Mouse (Mus musculus): ENCODE data around the gene Pdzd7. TPM values are rescaled to one million over a fixed set of nuclear protein-coding genes. Genes with fewer than 3 reads are reported as not detected.

The Pdzd7 gene
- polyA plus RNA-seq, 1 experiment from 2014 or later: 2.7 TPM

DNA sequence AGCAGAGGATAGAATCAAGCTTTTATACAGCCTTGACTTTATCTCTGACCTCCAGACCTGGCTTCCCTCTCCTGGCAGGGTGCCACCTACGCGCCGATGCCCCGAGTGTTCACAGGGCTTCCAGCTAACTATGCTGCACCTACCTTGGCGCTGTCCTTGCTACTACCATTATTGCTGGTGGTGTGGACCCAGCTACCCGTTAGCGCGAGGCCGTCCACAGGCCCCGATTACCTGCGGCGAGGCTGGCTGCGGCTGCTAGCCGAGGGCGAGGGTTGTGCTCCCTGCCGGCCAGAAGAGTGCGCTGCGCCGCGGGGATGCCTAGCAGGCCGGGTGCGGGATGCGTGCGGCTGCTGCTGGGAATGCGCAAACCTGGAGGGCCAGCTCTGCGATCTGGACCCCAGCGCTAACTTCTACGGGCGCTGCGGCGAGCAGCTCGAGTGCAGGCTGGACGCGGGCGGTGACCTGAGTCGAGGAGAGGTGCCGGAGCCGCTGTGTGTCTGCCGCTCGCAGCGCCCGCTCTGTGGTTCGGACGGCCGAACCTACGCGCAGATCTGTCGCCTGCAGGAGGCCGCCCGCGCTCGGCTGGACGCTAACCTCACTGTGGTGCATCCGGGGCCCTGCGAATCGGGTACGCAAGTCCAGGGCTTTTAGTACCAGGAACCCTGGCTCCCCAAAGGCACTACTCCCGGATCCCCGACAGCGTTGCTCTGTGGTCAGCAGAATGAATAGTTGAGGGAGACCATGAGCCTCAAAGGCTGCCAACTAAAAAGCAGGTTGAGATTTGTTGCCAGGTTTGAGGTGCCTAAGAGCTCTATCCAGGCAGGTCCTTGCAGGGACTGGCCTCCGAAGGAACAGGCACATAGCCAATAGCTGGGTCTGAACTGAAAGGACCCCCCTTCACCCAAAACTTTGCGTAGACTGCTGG lies 31.3 kb upstream of the Pdzd7 start:
- Histone ChIP-seq H3K4me2 (ENCODE audit: low read length) (peak overlapping the region; percentile 65), H3K4me1 (replicated peaks; ENCODE audit: control insufficient read depth, insufficient read depth, low read length) (peaks cover 43% of the 10 kb centered on the region), H3K9me3 (ENCODE audit: control insufficient read depth, low read length) (no peaks in the 10 kb centered on the region), H3K27ac (ENCODE audit: low read length) (no peak overlapping the region), H3K9ac (replicated peaks; ENCODE audit: low read depth, low read length) (peak overlapping the region; percentile 45), H3K4me3 (replicated peaks; ENCODE audit: low read length) (peak overlapping the region; percentile 43), H3K36me3 (ENCODE audit: control insufficient read depth, insufficient read depth) (no peaks in the 10 kb centered on the region), H3K27me3 (replicated peaks; ENCODE audit: control insufficient read depth, insufficient read depth, low read length) (peaks cover 54% of the 10 kb centered on the region)
- 1% methylated on average over 62 of the region's 62 CpGs for WGBS
- no peak for ATAC-seq

DNA sequence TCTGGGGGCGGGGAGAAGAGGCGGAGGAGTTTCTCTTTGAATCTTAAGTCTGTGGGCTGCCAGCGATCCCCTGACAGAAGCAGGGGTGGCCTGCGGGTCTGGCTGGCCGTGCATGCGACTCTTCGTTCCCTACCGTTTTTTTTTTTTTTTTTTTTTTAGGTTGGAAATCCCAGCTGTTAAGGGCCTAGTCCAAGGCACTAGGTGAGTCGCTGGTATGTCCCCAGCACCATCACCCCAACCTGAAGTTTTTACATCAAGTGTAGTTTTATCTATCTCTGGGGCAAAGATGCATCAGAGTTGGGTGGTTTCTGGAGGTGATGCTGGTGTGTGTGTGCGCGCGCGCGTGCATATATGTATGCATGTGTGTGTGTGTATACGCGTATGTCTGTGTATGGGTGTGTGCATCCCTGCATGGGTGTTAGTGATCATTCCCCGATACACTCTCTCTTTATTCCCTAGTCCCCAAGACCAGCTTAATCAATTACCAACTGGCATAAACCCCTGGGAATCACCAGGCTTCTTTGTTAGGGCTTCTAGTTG lies 30.6 kb upstream of the Pdzd7 start:
- no peak for ATAC-seq
- whole genome bisulfite sequencing: 6% methylated on average over 17 of the region's 17 CpGs
- Histone ChIP-seq H3K4me2 (ENCODE audit: low read length) (peak overlapping the region; percentile 83), H3K4me3 (replicated peaks; ENCODE audit: low read length) (peak overlapping the region; percentile 43), H3K27me3 (replicated peaks; ENCODE audit: control insufficient read depth, insufficient read depth, low read length) (peaks cover 54% of the 10 kb centered on the region), H3K4me1 (replicated peaks; ENCODE audit: control insufficient read depth, insufficient read depth, low read length) (peaks cover 43% of the 10 kb centered on the region), H3K27ac (ENCODE audit: low read length) (no peak overlapping the region), H3K9ac (replicated peaks; ENCODE audit: low read depth, low read length) (peak overlapping the region; percentile 45; the same call in 1 of the 2 replicates), H3K36me3 (ENCODE audit: control insufficient read depth, insufficient read depth) (no peaks in the 10 kb centered on the region), H3K9me3 (ENCODE audit: control insufficient read depth, low read length) (no peaks in the 10 kb centered on the region)

DNA sequence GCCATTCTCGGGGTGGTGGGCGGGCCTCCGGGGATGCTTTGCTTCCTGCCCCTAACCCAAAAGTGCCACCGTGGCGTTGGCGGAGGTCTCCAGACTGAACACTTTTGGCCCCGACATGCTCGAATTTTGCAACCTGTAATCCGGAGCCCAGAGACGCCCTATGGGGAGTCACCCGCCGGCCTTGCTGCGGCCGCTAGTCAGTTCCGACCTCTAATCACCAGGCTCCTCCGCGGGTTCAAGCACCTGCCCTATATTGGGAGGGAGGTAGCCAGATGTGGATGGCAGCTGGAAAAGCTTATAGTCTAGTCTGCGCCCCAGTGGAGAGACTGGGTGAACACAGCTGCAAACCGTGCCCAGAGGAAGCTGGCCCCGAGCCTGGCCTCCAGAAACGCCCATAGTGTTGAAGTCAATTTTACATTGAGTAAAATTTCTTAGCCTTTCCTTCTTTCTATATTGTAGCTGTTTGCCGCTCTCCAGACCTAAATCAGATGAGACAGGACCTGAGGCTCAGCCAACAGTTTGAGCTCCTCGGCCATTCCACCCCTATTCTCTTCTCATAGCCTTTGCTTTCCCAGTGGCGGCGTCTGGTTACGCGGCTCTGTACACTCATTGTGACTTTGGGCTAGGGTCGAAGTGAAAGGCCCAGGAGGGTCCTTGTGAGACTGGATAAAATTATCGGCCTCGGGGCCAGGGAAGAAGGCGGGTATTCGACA lies 30.0 kb upstream of the Pdzd7 start:
- WGBS: under 1% methylated on average over 32 of the region's 32 CpGs
- H3K27me3 ChIP-seq (replicated peaks; ENCODE audit: control insufficient read depth, insufficient read depth, low read length): peaks cover 49% of the 10 kb centered on the region

DNA sequence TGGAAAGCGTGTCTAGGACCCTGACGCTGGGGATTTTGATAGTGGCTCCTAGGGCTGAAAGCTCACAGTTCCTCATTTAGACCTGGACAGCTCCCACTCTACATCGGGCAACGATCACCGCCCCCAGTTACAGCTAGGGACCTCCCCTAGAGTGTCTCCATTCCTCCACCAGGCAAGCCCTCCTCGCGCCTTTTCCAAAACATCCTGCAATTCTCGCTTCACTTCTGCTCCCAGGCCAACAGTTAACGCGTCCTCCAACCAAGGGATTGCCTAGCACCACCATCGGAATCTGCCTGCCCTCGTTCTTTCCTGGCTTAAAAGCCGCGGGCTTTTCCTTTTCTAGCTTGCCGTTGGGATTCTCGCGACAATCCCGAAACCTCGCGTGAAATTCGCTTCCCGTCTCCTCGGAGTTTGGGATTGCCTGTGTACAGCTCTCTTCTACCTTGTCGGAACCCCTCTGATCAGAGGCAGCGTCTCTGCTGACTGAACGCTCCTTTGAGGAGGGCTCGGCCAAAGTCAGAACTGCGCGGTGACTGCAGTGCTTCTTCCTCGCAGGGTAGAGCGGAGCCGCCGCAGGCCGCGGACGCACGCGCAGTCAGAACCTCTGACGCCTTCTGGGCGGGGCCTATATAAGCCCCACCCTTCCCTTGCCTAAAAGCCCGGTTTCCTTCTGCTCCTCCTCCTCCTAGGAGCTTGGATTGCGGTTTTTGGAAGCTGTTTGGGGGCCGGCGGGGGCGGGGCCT lies 29.2 kb upstream of the Pdzd7 start, which contains the start of gene Kazald1:
Gene Kazald1 (plus strand): TSS at position 662 of the 743 bp plus-strand sequence.
- no peaks in the 10 kb centered on the region for H3K36me3 ChIP-seq (ENCODE audit: control insufficient read depth, insufficient read depth)
- WGBS: under 1% methylated on average over 45 of the region's 45 CpGs
- peak within 1 kb of the TSS; percentile 83 for H3K4me2 ChIP-seq (ENCODE audit: low read length)
- H3K4me1 ChIP-seq (replicated peaks; ENCODE audit: control insufficient read depth, insufficient read depth, low read length): peaks cover 30% of the 10 kb centered on the region
- ATAC-seq: peak; percentile 88
- peaks cover 47% of the 10 kb centered on the region for H3K27me3 ChIP-seq (replicated peaks; ENCODE audit: control insufficient read depth, insufficient read depth, low read length)
- peak within 1 kb of the TSS; percentile 94 for H3K27ac ChIP-seq (ENCODE audit: low read length)
- no peaks in the 10 kb centered on the region for H3K9me3 ChIP-seq (ENCODE audit: control insufficient read depth, low read length)
- H3K9ac ChIP-seq (replicated peaks; ENCODE audit: low read depth, low read length): peak within 1 kb of the TSS; percentile 69
- H3K4me3 ChIP-seq (replicated peaks; ENCODE audit: low read length): peak within 1 kb of the TSS; percentile 76

More for the DNA sequence above, 30.0 kb upstream of the Pdzd7 start:
- peaks cover 37% of the 10 kb centered on the region for H3K4me1 ChIP-seq (replicated peaks; ENCODE audit: control insufficient read depth, insufficient read depth, low read length)
- H3K4me3 ChIP-seq (replicated peaks; ENCODE audit: low read length): peak overlapping the region; percentile 76
- H3K27ac ChIP-seq (ENCODE audit: low read length): no peak overlapping the region; the same call in 1 of the 2 replicates
- no peaks in the 10 kb centered on the region for H3K9me3 ChIP-seq (ENCODE audit: control insufficient read depth, low read length)
- peak overlapping the region; percentile 83 for H3K4me2 ChIP-seq (ENCODE audit: low read length)
- H3K9ac ChIP-seq (replicated peaks; ENCODE audit: low read depth, low read length): peak overlapping the region; percentile 69
- peak; percentile 39 for ATAC-seq
- H3K36me3 ChIP-seq (ENCODE audit: control insufficient read depth, insufficient read depth): no peaks in the 10 kb centered on the region

DNA sequence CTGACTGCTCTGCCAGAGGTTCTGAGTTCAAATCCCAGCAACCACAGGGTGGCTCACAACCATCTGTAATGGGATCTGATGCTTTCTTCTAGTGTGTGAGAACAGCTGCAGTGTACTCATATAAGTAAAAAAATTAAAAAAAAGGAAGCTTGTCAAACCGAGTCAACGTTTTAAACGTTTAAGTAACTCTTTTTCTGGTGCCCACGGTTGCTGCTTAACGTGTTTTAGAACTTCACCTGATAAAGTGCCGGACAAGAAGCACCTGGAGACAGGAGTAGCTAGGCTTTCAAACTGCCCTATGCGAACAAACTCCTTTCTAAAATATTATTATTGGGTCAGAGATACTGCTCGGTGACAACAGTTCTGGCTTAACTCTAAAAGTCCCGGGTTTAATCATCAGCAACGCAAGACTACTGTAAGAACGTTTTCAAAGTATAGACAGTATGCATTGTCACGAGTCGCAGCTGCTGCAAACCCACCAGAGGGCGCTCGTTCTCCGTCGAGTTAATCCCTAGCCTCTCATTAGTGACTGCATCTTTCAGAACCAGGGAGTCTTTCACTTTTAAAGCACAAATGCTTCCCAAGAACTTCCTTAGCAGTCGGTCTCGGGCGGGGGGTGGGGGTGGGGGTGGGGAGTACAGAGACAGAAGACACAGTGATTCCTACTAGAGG lies 28.5 kb upstream of the Pdzd7 start:
- H3K27ac ChIP-seq (ENCODE audit: low read length): peak overlapping the region; percentile 94
- WGBS: 8% methylated on average over 20 of the region's 20 CpGs
- H3K9ac ChIP-seq (replicated peaks; ENCODE audit: low read depth, low read length): peak overlapping the region; percentile 69
- ATAC-seq: peak; percentile 62
- peaks cover 24% of the 10 kb centered on the region for H3K4me1 ChIP-seq (replicated peaks; ENCODE audit: control insufficient read depth, insufficient read depth, low read length)
- H3K4me3 ChIP-seq (replicated peaks; ENCODE audit: low read length): peak overlapping the region; percentile 76
- H3K36me3 ChIP-seq (ENCODE audit: control insufficient read depth, insufficient read depth): no peaks in the 10 kb centered on the region
- H3K27me3 ChIP-seq (replicated peaks; ENCODE audit: control insufficient read depth, insufficient read depth, low read length): peaks cover 39% of the 10 kb centered on the region
- no peaks in the 10 kb centered on the region for H3K9me3 ChIP-seq (ENCODE audit: control insufficient read depth, low read length)
- peak overlapping the region; percentile 83 for H3K4me2 ChIP-seq (ENCODE audit: low read length)

DNA sequence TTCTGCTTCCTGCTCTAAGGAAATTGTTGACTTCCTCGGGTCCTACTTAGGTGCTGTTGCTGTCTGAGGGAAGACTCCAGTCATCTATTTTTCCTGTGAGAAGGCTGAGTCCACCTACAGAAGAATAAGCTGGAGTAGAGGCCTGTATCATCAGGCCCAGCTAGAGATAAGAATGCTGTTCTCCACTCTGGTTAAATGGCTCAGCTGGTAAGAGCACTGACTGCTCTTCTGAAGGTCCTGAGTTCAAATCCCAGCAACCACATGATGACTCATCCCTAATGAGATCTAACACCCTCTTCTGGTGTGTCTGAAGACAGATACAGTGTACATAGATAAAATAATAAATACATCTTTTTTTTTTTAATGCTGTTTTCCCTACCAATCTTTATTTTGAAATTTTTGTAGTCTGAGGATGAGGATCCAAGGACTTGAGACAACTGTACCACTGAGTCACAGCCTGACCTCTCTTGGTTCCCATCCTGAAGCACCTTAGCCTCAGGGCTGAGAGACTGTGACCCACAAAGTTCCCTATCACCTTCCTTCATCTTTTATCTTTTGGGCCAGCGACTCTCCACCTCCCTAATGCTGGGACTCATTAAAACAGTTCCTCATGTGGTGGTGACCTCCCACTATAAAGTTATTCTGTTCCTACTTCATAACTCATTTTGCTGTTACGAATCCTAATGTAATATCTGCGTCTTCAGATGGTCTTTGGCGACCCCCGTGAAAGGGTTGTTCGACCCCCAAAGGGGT lies 22.4 kb upstream of the Pdzd7 start:
- Histone ChIP-seq H3K4me2 (ENCODE audit: low read length) (no peak overlapping the region), H3K4me3 (replicated peaks; ENCODE audit: low read length) (no peak overlapping the region), H3K27me3 (replicated peaks; ENCODE audit: control insufficient read depth, insufficient read depth, low read length) (peaks cover 54% of the 10 kb centered on the region), H3K9me3 (ENCODE audit: control insufficient read depth, low read length) (no peaks in the 10 kb centered on the region), H3K9ac (replicated peaks; ENCODE audit: low read depth, low read length) (no peak overlapping the region), H3K27ac (ENCODE audit: low read length) (no peak overlapping the region), H3K36me3 (ENCODE audit: control insufficient read depth, insufficient read depth) (no peaks in the 10 kb centered on the region), H3K4me1 (replicated peaks; ENCODE audit: control insufficient read depth, insufficient read depth, low read length) (peaks cover 4% of the 10 kb centered on the region)
- WGBS: 78% methylated on average over 7 of the region's 7 CpGs
- no peak for ATAC-seq

DNA sequence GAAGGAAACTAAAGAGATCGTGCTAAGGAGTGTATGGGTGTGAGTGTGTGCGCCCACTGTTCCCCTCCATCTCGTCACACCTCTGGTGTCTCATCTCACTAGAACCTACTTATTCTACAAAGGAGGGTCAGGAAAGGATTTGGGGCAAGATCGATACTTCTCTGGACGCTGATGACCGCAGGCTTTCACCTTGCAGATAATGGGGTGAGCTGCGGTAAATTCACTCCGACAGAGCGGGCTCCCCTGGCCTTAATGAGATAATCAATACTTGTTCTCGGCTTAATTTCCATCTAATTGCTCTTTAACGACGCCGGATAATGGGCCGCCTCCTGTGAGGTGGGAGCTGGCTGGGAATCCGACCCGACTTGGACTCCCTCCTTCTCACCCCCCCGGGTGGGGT lies 21.7 kb upstream of the Pdzd7 start:
- Histone ChIP-seq H3K9ac (replicated peaks; ENCODE audit: low read depth, low read length) (no peak overlapping the region), H3K4me1 (replicated peaks; ENCODE audit: control insufficient read depth, insufficient read depth, low read length) (peaks cover 4% of the 10 kb centered on the region), H3K4me2 (ENCODE audit: low read length) (no peak overlapping the region), H3K9me3 (ENCODE audit: control insufficient read depth, low read length) (no peaks in the 10 kb centered on the region), H3K27me3 (replicated peaks; ENCODE audit: control insufficient read depth, insufficient read depth, low read length) (peaks cover 54% of the 10 kb centered on the region), H3K27ac (ENCODE audit: low read length) (no peak overlapping the region), H3K4me3 (replicated peaks; ENCODE audit: low read length) (no peak overlapping the region), H3K36me3 (ENCODE audit: control insufficient read depth, insufficient read depth) (no peaks in the 10 kb centered on the region)
- no peak for ATAC-seq
- 5% methylated on average over 17 of the region's 17 CpGs for WGBS

DNA sequence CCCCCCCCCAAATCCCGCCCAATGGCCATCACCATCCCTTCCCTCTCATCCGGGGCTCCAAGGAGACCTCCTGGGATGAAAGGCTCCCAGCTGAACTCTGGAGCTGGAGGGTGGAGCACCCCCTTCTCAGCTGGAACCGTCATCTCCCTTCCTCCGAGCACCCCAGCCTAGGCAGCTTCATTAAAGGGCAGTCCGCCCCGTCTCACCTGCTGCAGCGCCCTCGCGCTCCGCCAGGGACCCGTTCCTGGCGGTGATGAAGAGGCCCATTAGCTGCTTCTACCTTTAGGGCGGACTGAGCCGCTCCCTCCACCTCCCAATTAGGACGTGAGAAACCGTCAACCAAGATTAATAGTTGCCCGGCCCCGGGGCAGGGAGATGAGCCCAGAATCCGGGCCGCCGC lies 19.7 kb upstream of the Pdzd7 start:
- H3K9ac ChIP-seq (replicated peaks; ENCODE audit: low read depth, low read length): no peak overlapping the region
- WGBS: 2% methylated on average over 20 of the region's 21 CpGs
- no peak overlapping the region for H3K27ac ChIP-seq (ENCODE audit: low read length)
- peaks cover 4% of the 10 kb centered on the region for H3K4me1 ChIP-seq (replicated peaks; ENCODE audit: control insufficient read depth, insufficient read depth, low read length)
- no peak overlapping the region for H3K4me3 ChIP-seq (replicated peaks; ENCODE audit: low read length)
- no peaks in the 10 kb centered on the region for H3K9me3 ChIP-seq (ENCODE audit: control insufficient read depth, low read length)
- ATAC-seq: no peak
- peaks cover 51% of the 10 kb centered on the region for H3K27me3 ChIP-seq (replicated peaks; ENCODE audit: control insufficient read depth, insufficient read depth, low read length)
- no peaks in the 10 kb centered on the region for H3K36me3 ChIP-seq (ENCODE audit: control insufficient read depth, insufficient read depth)
- H3K4me2 ChIP-seq (ENCODE audit: low read length): no peak overlapping the region

All from forebrain, embryonic 16.5 days (tissue).